Mouse (Mus musculus) A20 (cell line): ENCODE measurements at regions not wholly inside any gene's neighbourhood (a gene's known extent, or its start where the extent isn't known, plus 50 kb on each side); places are given as distances from the start of the nearest gene placed in this dataset.

Source experiments
- DNase-seq: peaks from one replicate; pipeline ENCODE4 v3.0.0-alpha.2; 2011; ENCODE audit warnings: low read depth, low spot score

GRCm38 (mm10) chr7:68686396-68687139 is 62.5 kb downstream of the Arrdc4 start:
- DNase-seq = no peak

- no peak for DNase-seq
Observed at GRCm38 (mm10) chr7:68682929-68683643, 66.0 kb downstream of the Arrdc4 start.

- DNase-seq = no peak
Observed at GRCm38 (mm10) chr7:68682318-68682728, 66.7 kb downstream of the Arrdc4 start.

GRCm38 (mm10) chr7:68679770-68680169 is 69.3 kb downstream of the Arrdc4 start:
- DNase-seq = no peak

GRCm38 (mm10) chr7:68667790-68668732 is 81.0 kb downstream of the Arrdc4 start:
- no peak for DNase-seq

- DNase-seq = no peak
Observed at GRCm38 (mm10) chr7:68667215-68667614, 81.8 kb downstream of the Arrdc4 start.

- DNase-seq = no peak
Observed at GRCm38 (mm10) chr7:68656354-68656753, 92.7 kb downstream of the Arrdc4 start.

GRCm38 (mm10) chr7:68653534-68653933 is 95.5 kb downstream of the Arrdc4 start:
- no peak for DNase-seq

GRCm38 (mm10) chr7:68651418-68651817 is 97.6 kb downstream of the Arrdc4 start:
- no peak for DNase-seq

- no peak for DNase-seq
Observed at GRCm38 (mm10) chr7:68637556-68638215, 111.4 kb downstream of the Arrdc4 start.

- no peak for DNase-seq
Observed at GRCm38 (mm10) chr7:68621080-68621479, 128.0 kb downstream of the Arrdc4 start.

- no peak for DNase-seq
Observed at GRCm38 (mm10) chr7:68610499-68610898, 138.5 kb downstream of the Arrdc4 start.

GRCm38 (mm10) chr7:68607170-68607569 is 141.9 kb downstream of the Arrdc4 start:
- no peak for DNase-seq

- DNase-seq = no peak
Observed at GRCm38 (mm10) chr7:68606278-68606677, 142.8 kb downstream of the Arrdc4 start.

GRCm38 (mm10) chr7:68603711-68604110 is 145.3 kb downstream of the Arrdc4 start:
- DNase-seq = no peak

GRCm38 (mm10) chr7:68602003-68602402 is 147.0 kb downstream of the Arrdc4 start:
- no peak for DNase-seq

GRCm38 (mm10) chr7:68594017-68594386 is 155.0 kb downstream of the Arrdc4 start:
- no peak for DNase-seq

- no peak for DNase-seq
Observed at GRCm38 (mm10) chr7:68593344-68594016, 155.6 kb downstream of the Arrdc4 start.

GRCm38 (mm10) chr7:68582540-68583325 is 166.3 kb downstream of the Arrdc4 start:
- no peak for DNase-seq

- DNase-seq = peak; percentile 19
Observed at GRCm38 (mm10) chr7:68580650-68581049, 168.4 kb downstream of the Arrdc4 start.
